ENCODE assay signal across 28 mouse cellular contexts in genomic region chr8:91768857-91769256, GRCm38 (mm10). TPM values are rescaled to one million over a fixed set of nuclear protein-coding genes. Genes with fewer than 3 reads are reported as not detected.
A peak's percentile ranks its signal among the peaks of the same experiment; 100 is the strongest.
DNase-seq lines count a peak whose midpoint lies in the region; TF ChIP-seq lines count a peak whose summit lies in the region.
"Had no signal": no experiment of that assay in that cellular context is flagged by ENCODE, and none has a peak within 500 bp of the region (broad histone marks: within the 10 kb centered on the region; RNA-seq: fewer than 3 reads in every experiment).

No protein-coding gene starts in this region.

- 51% methylated on average over 6 of the region's 6 CpGs for WGBS in heart, embryonic 10.5 days

- no peak for TF ChIP-seq CTCF in embryonic fibroblast, embryonic 13.5 days (IDR thresholded peaks at IDR 0.05; ENCODE audit: borderline replicate concordance, insufficient read depth, low read length)

- H3K27me3 ChIP-seq in heart, embryonic 10.5 days (ENCODE audit: insufficient read depth, poor library complexity, severe bottlenecking), result no peaks in the 10 kb centered on the region; the same call in 1 of the 2 replicates
- H3K27me3 ChIP-seq: forebrain, embryonic 15.5 days; stomach, embryonic 15.5 days had no signal

- H3K27ac ChIP-seq in heart, embryonic 10.5 days, result no peak overlapping the region
- H3K27ac ChIP-seq in embryonic fibroblast, embryonic 13.5 days (ENCODE audit: insufficient read depth, low read length), result peak overlapping the region; percentile 99
- H3K27ac ChIP-seq: forebrain, embryonic 10.5 days; forebrain, embryonic 15.5 days; hindbrain, embryonic 13.5 days; layer of hippocampus, adult 2 months; limb, embryonic 13.5 days; midbrain, embryonic 12.5 days; neural tube, embryonic 13.5 days; stomach, embryonic 15.5 days had no signal

- H3K9me3 ChIP-seq in heart, embryonic 10.5 days, result no peaks in the 10 kb centered on the region
- H3K9me3 ChIP-seq: forebrain, embryonic 10.5 days; forebrain, embryonic 15.5 days; hindbrain, embryonic 13.5 days; limb, embryonic 13.5 days; neural tube, embryonic 13.5 days; stomach, embryonic 15.5 days had no signal

- H3K4me1 ChIP-seq in heart, embryonic 10.5 days, result peaks cover 20% of the 10 kb centered on the region
- H3K4me1 ChIP-seq in embryonic fibroblast, embryonic 13.5 days (ENCODE audit: control insufficient read depth, insufficient read depth, low read length), result peaks cover 2% of the 10 kb centered on the region; the same call in 1 of the 2 replicates
- H3K4me1 ChIP-seq: forebrain, embryonic 15.5 days; hindbrain, embryonic 13.5 days; megakaryocyte, embryonic 14.5 days; neural tube, embryonic 13.5 days had no signal

- H3K36me3 ChIP-seq in heart, embryonic 10.5 days, result no peaks in the 10 kb centered on the region
- H3K36me3 ChIP-seq: forebrain, embryonic 10.5 days; forebrain, embryonic 15.5 days; hindbrain, embryonic 13.5 days; limb, embryonic 13.5 days; midbrain, embryonic 12.5 days; neural tube, embryonic 13.5 days; stomach, embryonic 15.5 days had no signal

- no peak overlapping the region for H3K4me3 ChIP-seq in heart, embryonic 10.5 days
- no peak overlapping the region for H3K4me3 ChIP-seq in embryonic fibroblast, embryonic 13.5 days (ENCODE audit: insufficient read depth, low read length)
- H3K4me3 ChIP-seq: forebrain, embryonic 10.5 days; forebrain, embryonic 15.5 days; hindbrain, embryonic 13.5 days; layer of hippocampus, adult 2 months; limb, embryonic 13.5 days; megakaryocyte, embryonic 14.5 days; midbrain, embryonic 12.5 days; neural tube, embryonic 13.5 days; stomach, embryonic 15.5 days had no signal

- DNase-seq in gastrocnemius, postnatal 14 days, result peak; percentile 16
- DNase-seq in gastrocnemius, postnatal 36 days, result no peak
- DNase-seq in heart, postnatal 10 days, result peak; percentile 35 to 48
- no peak for DNase-seq in heart, embryonic 10.5 days (ENCODE audit: low spot score)
- DNase-seq in MN1 (ENCODE audit: low spot score), result peak; percentile 83
- DNase-seq in layer of hippocampus, adult 18-20 months (ENCODE audit: low spot score in 2 of 2), result no peak
- no peak for DNase-seq in thymus, adult 18-20 months
- DNase-seq: adrenal gland, adult 8-10 months; cerebellum, adult 2 months; cerebellum, postnatal 14 days; gastrocnemius, postnatal 10 days; kidney, postnatal 14 days; lung, postnatal 4 days; right cerebral cortex, postnatal 14 days; thymus, postnatal 14 days had no signal

- intact Hi-C loops in gastrocnemius, postnatal 14 days (cut with DNase I; ENCODE audit: low total_unique reads), result no loop called here
- intact Hi-C loops in gastrocnemius, postnatal 36 days (cut with DNase I), result no loop called here
- intact Hi-C loops in heart, postnatal 10 days (cut with DNase I), result no loop called here

- no peak; the same call in 1 of the 2 replicates for TF ChIP-seq POLR2A in embryonic fibroblast, embryonic 13.5 days (IDR thresholded peaks at IDR 0.05; ENCODE audit: low read depth, low read length)

RNA-seq across cellular contexts. Expression of gene Irx3, which starts 33.0 kb away (rescaled TPM):
- under 1 TPM; 0.29 to 0.35 TPM for total RNA-seq in gastrocnemius, postnatal 14 days (2021)
- total RNA-seq in gastrocnemius, postnatal 36 days (2021), result 1 to 10 TPM in 1 of 2 experiments, under 1 TPM in 1; 0.64 to 1.5 TPM
- 10 to 100 TPM; 33.8 to 44.3 TPM for total RNA-seq in heart, postnatal 10 days (2021)
- polyA plus RNA-seq in heart, embryonic 10.5 days (2016; fragmentation: Nextera tagmentation; extraction: Ambion mirVana), result 13.5 and 13.6 TPM in 2 replicates
- 11.7 and 17.4 TPM in 2 replicates for polyA plus RNA-seq in embryonic fibroblast, embryonic 13.5 days (2011; ENCODE audit: insufficient read length, low read depth, missing spikeins)
- under 1 TPM; 0.36 to 0.42 TPM for total RNA-seq in layer of hippocampus, adult 18-20 months (2021)
- total RNA-seq: MEL had no signal
- polyA plus RNA-seq: activated CD4-positive, CD25-positive, alpha-beta regulatory T cell, adult 4 months; liver, embryonic 16.5 days had no signal

Comparison
In these comparisons a context has a peak if more than half of its experiments do, and no peak if none do; other contexts are left out.
1. DNase-seq: peak in gastrocnemius, postnatal 14 days (single experiment), heart, postnatal 10 days (2 of 2) and MN1 (single experiment); none in gastrocnemius, postnatal 36 days (0 of 2), heart, embryonic 10.5 days (single experiment), layer of hippocampus, adult 18-20 months (0 of 2) and thymus, adult 18-20 months (0 of 2).
2. RNA of gene Irx3, which starts 33.0 kb away (total RNA-seq): 33.8 to 44.3 TPM in heart, postnatal 10 days; 0.64 to 1.5 TPM in gastrocnemius, postnatal 36 days, 0.36 to 0.42 TPM in layer of hippocampus, adult 18-20 months and 0.29 to 0.35 TPM in gastrocnemius, postnatal 14 days; every median in the first group is over 10 times any median in the second.